Mouse (Mus musculus): Measurements from ENCODE around the gene Grik4. TPM values are rescaled to one million over a fixed set of nuclear protein-coding genes. Genes with fewer than 3 reads are reported as not detected.
"Not testable (repeated sequence)": the region's sequence is repeated elsewhere in the genome, so short reads cannot be mapped to it uniquely, and the experiment has no call there.

The Grik4 gene
- polyA plus RNA-seq (2015; fragmentation: Nextera tagmentation; extraction: Ambion mirVana), result 0.10 and 0.19 TPM in 2 replicates

- TF ChIP-seq CTCF (IDR thresholded peaks at IDR 0.05; ENCODE audit: low read depth) (peak; percentile 32), EP300 (optimal IDR thresholded peaks at IDR 0.05) (no peak)
- under 1% methylated on average over 36 of the region's 68 CpGs for WGBS
- Histone ChIP-seq H3K36me3 (ENCODE audit: control insufficient read depth, insufficient read depth, low read length) (no peaks in the 10 kb centered on the region), H3K9me3 (ENCODE audit: control insufficient read depth, low read length) (no peaks in the 10 kb centered on the region), H3K27me3 (ENCODE audit: control insufficient read depth, insufficient read depth, low read length) (no peaks in the 10 kb centered on the region), H3K27ac (replicated peaks) (no peak within 1 kb of the TSS), H3K9ac (ENCODE audit: low read length) (peak within 1 kb of the TSS; percentile 70), H3K4me1 (replicated peaks; ENCODE audit: control insufficient read depth, insufficient read depth) (no peaks in the 10 kb centered on the region), H3K4me3 (ENCODE audit: low read depth, low read length) (peak within 1 kb of the TSS; percentile 66), H3K4me2 (replicated peaks; ENCODE audit: low read depth) (peak within 1 kb of the TSS; percentile 100)
- DNase-seq (ENCODE audit: low spot score) (peak; percentile 35), ATAC-seq (ENCODE audit: low FRiP score, low TSS enrichment) (peak; percentile 85)
These were observed at the start of gene Grik4 for GRCm38 (mm10) chr9:42943781-42944535. Gene Grik4 (minus strand): TSS chr9:42944493.

GRCm38 (mm10) chr9:42993659-42994058, 49.4 kb upstream of the Grik4 start:
- no peak for DNase-seq (ENCODE audit: low spot score)
- ATAC-seq (ENCODE audit: low FRiP score, low TSS enrichment), result no peak
- Histone ChIP-seq H3K4me3 (ENCODE audit: low read depth, low read length) (no peak overlapping the region), H3K36me3 (ENCODE audit: control insufficient read depth, insufficient read depth, low read length) (peaks cover 31% of the 10 kb centered on the region), H3K9me3 (ENCODE audit: control insufficient read depth, low read length) (no peaks in the 10 kb centered on the region), H3K4me1 (replicated peaks; ENCODE audit: control insufficient read depth, insufficient read depth) (no peaks in the 10 kb centered on the region), H3K27ac (replicated peaks) (no peak overlapping the region), H3K27me3 (ENCODE audit: control insufficient read depth, insufficient read depth, low read length) (no peaks in the 10 kb centered on the region), H3K9ac (ENCODE audit: low read length) (no peak overlapping the region), H3K4me2 (replicated peaks; ENCODE audit: low read depth) (no peak overlapping the region)
- TF ChIP-seq EP300 (optimal IDR thresholded peaks at IDR 0.05), result no peak
- TF ChIP-seq CTCF (IDR thresholded peaks at IDR 0.05; ENCODE audit: low read depth), result no peak
- 84% methylated on average over 4 of the region's 4 CpGs for WGBS

- WGBS, result 85% methylated on average over 4 of the region's 4 CpGs
- H3K36me3 ChIP-seq (ENCODE audit: control insufficient read depth, insufficient read depth, low read length), result peaks cover 28% of the 10 kb centered on the region
- H3K9me3 ChIP-seq (ENCODE audit: control insufficient read depth, low read length), result no peaks in the 10 kb centered on the region
- no peaks in the 10 kb centered on the region for H3K27me3 ChIP-seq (ENCODE audit: control insufficient read depth, insufficient read depth, low read length)
- no peak overlapping the region for H3K4me2 ChIP-seq (replicated peaks; ENCODE audit: low read depth)
- no peak overlapping the region for H3K9ac ChIP-seq (ENCODE audit: low read length)
- no peak overlapping the region for H3K27ac ChIP-seq (replicated peaks)
- TF ChIP-seq EP300 (optimal IDR thresholded peaks at IDR 0.05) (no peak), CTCF (IDR thresholded peaks at IDR 0.05; ENCODE audit: low read depth) (no peak)
- no peaks in the 10 kb centered on the region for H3K4me1 ChIP-seq (replicated peaks; ENCODE audit: control insufficient read depth, insufficient read depth)
- no peak overlapping the region for H3K4me3 ChIP-seq (ENCODE audit: low read depth, low read length)
- DNase-seq (ENCODE audit: low spot score) (no peak), ATAC-seq (ENCODE audit: low FRiP score, low TSS enrichment) (no peak)
These were observed 43.7 kb upstream of the Grik4 start for GRCm38 (mm10) chr9:42987988-42988387.

GRCm38 (mm10) chr9:42968894-42969521, 24.7 kb upstream of the Grik4 start:
- ATAC-seq (ENCODE audit: low FRiP score, low TSS enrichment), result 0 out of 2 replicates have a peak, but pooled peaks have one; percentile 40
- Histone ChIP-seq H3K4me2 (replicated peaks; ENCODE audit: low read depth) (no peak overlapping the region), H3K4me3 (ENCODE audit: low read depth, low read length) (no peak overlapping the region), H3K4me1 (replicated peaks; ENCODE audit: control insufficient read depth, insufficient read depth) (no peaks in the 10 kb centered on the region), H3K9me3 (ENCODE audit: control insufficient read depth, low read length) (no peaks in the 10 kb centered on the region), H3K36me3 (ENCODE audit: control insufficient read depth, insufficient read depth, low read length) (peaks cover 34% of the 10 kb centered on the region), H3K27me3 (ENCODE audit: control insufficient read depth, insufficient read depth, low read length) (no peaks in the 10 kb centered on the region), H3K9ac (ENCODE audit: low read length) (no peak overlapping the region), H3K27ac (replicated peaks) (peak overlapping the region; percentile 61)
- DNase-seq (ENCODE audit: low spot score), result no peak
- WGBS, result 35% methylated on average over 11 of the region's 11 CpGs
- TF ChIP-seq CTCF (IDR thresholded peaks at IDR 0.05; ENCODE audit: low read depth) (no peak), EP300 (optimal IDR thresholded peaks at IDR 0.05) (no peak)

- no peaks in the 10 kb centered on the region for H3K27me3 ChIP-seq (ENCODE audit: control insufficient read depth, insufficient read depth, low read length)
- ATAC-seq (ENCODE audit: low FRiP score, low TSS enrichment), result no peak
- H3K4me2 ChIP-seq (replicated peaks; ENCODE audit: low read depth), result no peak overlapping the region
- H3K27ac ChIP-seq (replicated peaks), result no peak overlapping the region
- H3K9ac ChIP-seq (ENCODE audit: low read length), result no peak overlapping the region
- H3K4me3 ChIP-seq (ENCODE audit: low read depth, low read length), result no peak overlapping the region
- DNase-seq (ENCODE audit: low spot score), result no peak
- H3K9me3 ChIP-seq (ENCODE audit: control insufficient read depth, low read length), result no peaks in the 10 kb centered on the region
- 80% methylated on average over 9 of the region's 9 CpGs for WGBS
- H3K4me1 ChIP-seq (replicated peaks; ENCODE audit: control insufficient read depth, insufficient read depth), result no peaks in the 10 kb centered on the region
- no peak for TF ChIP-seq CTCF (IDR thresholded peaks at IDR 0.05; ENCODE audit: low read depth)
- TF ChIP-seq EP300 (optimal IDR thresholded peaks at IDR 0.05), result no peak
- H3K36me3 ChIP-seq (ENCODE audit: control insufficient read depth, insufficient read depth, low read length), result peaks cover 27% of the 10 kb centered on the region
These were observed 23.4 kb upstream of the Grik4 start for GRCm38 (mm10) chr9:42967731-42968130.

GRCm38 (mm10) chr9:42964809-42965208, 20.5 kb upstream of the Grik4 start:
- not testable (repeated sequence) for ATAC-seq (ENCODE audit: low FRiP score, low TSS enrichment); H3K4me2 ChIP-seq (replicated peaks; ENCODE audit: low read depth); H3K27me3 ChIP-seq (ENCODE audit: control insufficient read depth, insufficient read depth, low read length); H3K27ac ChIP-seq (replicated peaks); H3K9ac ChIP-seq (ENCODE audit: low read length); H3K4me1 ChIP-seq (replicated peaks; ENCODE audit: control insufficient read depth, insufficient read depth); DNase-seq (ENCODE audit: low spot score); H3K9me3 ChIP-seq (ENCODE audit: control insufficient read depth, low read length); H3K4me3 ChIP-seq (ENCODE audit: low read depth, low read length)
- peaks cover 11% of the 10 kb centered on the region for H3K36me3 ChIP-seq (ENCODE audit: control insufficient read depth, insufficient read depth, low read length)
- WGBS, result 92% methylated on average over 2 of the region's 3 CpGs

All from stomach, postnatal 0 days (tissue).